Mouse (Mus musculus) R1 (cell line): Measurements from ENCODE around the gene Ppfibp1.
"Not testable (repeated sequence)": the region's sequence is repeated elsewhere in the genome, so short reads cannot be mapped to it uniquely, and the experiment has no call there.

Experiments
- DNase-seq: peaks from one replicate; pipeline ENCODE4 v3.0.0-alpha.2; 2018; ENCODE audit warnings: low read depth, low spot score

Gene Ppfibp1

GRCm38 (mm10) chr6:146887958-146888659, at the start of gene Ppfibp1:
Ppfibp1 (plus strand) TSS chr6:146888487.
- peak; percentile 91 for DNase-seq

- DNase-seq: no peak
Measured at GRCm38 (mm10) chr6:146838863-146839262, 49.4 kb upstream of the Ppfibp1 start.

DNA sequence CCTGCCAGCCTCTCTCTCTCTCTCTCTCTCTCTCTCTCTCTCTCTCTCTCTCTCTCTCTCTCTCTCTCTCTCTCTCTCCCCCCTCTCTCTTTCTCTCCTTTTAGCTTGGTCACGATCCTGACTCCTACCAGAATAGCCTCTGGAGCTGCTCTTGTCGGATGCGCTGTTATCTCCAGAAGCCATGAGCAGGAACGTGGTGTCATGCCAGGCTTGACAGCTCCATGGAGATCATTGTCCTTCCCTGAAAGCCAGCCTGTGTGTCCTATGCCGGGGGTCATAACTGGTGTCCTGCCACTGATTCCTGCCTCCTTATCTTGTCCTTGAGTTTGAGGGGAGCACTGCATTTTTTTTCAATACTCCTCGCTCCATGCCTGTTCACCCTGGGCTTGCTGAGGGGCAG, 43.4 kb upstream of the Ppfibp1 start:
- DNase-seq: no peak

DNA sequence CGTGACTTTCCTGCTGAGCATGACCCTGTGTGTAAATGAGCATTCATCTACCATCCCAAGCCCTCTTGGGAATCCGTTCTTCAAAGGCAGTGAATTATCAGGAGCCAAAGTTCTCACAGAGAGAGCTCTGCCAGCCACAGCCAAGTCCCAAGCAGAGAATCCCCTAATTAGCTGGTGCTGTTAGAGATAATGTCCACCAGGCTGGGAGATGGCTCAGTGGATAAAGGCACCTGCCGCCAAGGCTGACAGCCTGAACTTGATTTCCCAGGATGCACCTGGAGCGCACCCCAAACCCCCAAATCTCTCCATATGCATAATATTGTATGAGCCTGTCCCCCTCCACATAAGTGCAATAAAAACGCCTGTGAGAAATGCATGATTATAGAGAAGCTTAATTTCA, 42.9 kb upstream of the Ppfibp1 start:
- no peak for DNase-seq

DNA sequence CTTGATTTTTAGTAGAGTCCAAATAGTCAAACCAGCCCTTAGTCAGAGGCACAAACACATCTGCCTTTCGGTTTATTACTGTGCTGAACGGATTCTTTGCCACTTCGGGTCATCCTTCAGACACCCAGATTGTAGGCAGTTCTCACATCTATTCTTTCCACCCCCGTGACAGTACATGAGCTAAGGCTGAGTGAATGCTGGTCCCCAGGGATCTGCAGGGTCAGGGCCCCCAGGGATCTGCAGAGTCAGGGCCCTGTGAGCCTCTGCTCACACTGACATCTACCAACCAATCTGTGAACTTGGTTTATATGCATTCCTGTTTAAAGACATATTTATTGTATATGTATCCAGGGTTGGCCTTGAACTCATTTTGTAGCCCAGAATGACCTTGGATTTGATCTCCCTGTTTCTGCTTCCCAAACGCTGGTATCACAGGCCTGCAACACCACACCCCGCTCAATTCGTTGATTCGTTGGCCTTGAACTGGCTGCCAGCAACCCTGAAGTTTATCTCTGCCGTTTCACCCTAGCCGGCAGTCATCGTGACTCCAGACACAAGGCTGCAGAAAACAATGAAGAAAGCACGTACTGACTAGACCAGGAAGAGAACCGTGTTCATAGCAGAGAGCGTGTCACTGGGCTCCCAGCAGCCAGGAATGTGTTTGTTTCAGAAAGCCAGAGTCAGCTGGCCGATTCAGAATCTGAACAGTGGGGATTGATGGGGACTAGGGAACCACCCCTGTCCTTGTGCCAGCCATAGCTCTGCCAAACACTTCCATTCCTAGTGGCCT, 42.1 kb upstream of the Ppfibp1 start:
- no peak for DNase-seq

GRCm38 (mm10) chr6:146847402-146847801, 40.9 kb upstream of the Ppfibp1 start:
- DNase-seq: no peak

GRCm38 (mm10) chr6:146848281-146848680, 40.0 kb upstream of the Ppfibp1 start:
- DNase-seq: no peak

- DNase-seq: no peak
Measured at GRCm38 (mm10) chr6:146850050-146850449, 38.2 kb upstream of the Ppfibp1 start, which contains the start of gene Smco2. Smco2 (plus strand) TSS chr6:146850104.

DNA sequence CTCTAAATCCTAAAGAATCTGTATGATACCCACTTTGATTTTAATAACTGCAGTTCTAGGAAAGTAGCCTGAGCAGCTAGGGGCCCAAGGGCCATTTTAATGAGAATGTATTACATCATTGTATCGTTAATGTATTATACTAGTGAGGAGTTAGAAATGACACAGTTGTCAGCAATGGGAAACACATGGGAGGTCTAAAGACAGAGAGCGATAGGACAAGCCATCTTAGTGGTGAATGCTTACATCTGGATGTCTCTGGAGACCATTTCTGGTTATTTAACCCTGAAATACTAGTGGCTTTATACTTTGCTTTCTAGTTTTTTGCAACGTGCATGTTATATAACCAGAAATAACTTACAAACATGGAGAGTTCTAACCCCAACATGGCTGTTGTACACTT, 36.4 kb upstream of the Ppfibp1 start:
- no peak for DNase-seq

GRCm38 (mm10) chr6:146852739-146853138, 35.5 kb upstream of the Ppfibp1 start:
- no peak for DNase-seq

GRCm38 (mm10) chr6:146855185-146855584, 33.1 kb upstream of the Ppfibp1 start:
- peak; percentile 97 for DNase-seq

GRCm38 (mm10) chr6:146857386-146857785, 30.9 kb upstream of the Ppfibp1 start:
- no peak for DNase-seq

DNA sequence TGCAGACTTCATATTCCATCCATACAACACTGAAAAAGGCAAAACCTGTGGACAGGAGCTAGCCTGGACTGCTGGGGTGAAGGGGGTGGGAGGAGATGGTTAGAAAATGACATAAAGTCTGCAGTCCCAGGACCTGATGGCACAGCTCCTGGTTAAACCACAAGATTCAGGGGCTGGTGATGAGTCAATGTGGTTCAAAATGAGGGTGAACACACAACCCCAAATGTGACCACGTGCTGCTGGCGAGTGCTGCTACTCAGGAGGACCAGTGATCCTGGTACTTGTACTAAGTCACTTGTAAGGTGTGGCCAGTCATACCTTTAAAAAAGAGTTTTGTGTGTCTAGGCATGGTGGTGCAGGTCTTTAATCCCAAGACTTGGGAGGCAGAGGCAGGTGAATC, 25.1 kb upstream of the Ppfibp1 start:
- no peak for DNase-seq

- not testable (repeated sequence) for DNase-seq
Measured at GRCm38 (mm10) chr6:146864370-146864769, 23.9 kb upstream of the Ppfibp1 start.

GRCm38 (mm10) chr6:146865701-146866100, 22.6 kb upstream of the Ppfibp1 start:
- DNase-seq: peak; percentile 83

DNA sequence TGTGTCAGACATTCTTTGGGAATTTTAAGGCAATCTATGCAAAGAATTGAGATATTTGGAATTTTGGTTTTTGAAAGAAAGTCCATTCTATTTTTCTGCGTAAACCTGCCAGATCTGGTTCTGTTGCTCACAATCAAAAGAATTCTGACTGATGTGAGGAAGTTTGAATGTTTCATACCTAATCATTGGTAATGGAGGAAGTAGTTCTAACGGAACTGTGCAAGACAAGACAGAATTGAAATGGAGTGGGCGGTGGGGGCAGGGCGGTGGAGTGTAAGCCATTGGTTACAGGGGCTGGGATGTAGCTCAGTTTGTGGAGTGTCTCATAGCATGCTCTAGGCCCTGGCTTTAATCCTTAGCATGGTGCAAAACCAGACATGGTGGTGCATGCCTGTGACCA, 16.3 kb upstream of the Ppfibp1 start:
- no peak for DNase-seq

GRCm38 (mm10) chr6:146874415-146874814, 13.9 kb upstream of the Ppfibp1 start:
- no peak for DNase-seq

DNA sequence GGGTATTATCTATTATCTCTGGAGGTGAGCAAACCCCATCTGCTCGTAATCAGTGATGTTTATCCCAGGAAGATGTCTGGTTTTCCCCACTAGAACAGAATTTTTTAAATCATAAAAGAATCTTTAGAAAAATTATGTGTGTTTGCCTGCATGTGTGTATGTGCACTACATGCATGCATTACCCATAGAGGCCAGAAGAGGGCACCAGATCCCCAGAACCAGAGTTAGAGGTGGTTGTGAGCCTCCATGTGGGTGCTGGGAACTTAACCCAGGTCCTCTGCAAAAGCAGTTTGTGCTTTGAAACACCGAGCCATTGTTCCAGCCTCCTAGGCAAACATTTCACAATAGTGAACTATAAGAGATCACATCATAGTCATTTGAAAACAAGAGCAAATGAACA, 11.5 kb upstream of the Ppfibp1 start:
- DNase-seq: peak; percentile 45

- no peak for DNase-seq
Measured at GRCm38 (mm10) chr6:146877425-146878045, 10.8 kb upstream of the Ppfibp1 start.

GRCm38 (mm10) chr6:146878926-146879325, 9.4 kb upstream of the Ppfibp1 start:
- no peak for DNase-seq

- DNase-seq: no peak
Measured at GRCm38 (mm10) chr6:146879856-146880255, 8.4 kb upstream of the Ppfibp1 start.

GRCm38 (mm10) chr6:146880296-146880695, 8.0 kb upstream of the Ppfibp1 start:
- DNase-seq: no peak
